Mouse (Mus musculus) ovary, postnatal 10 days (tissue): Measurements from ENCODE around the gene Sh3pxd2b.
A peak's percentile ranks its signal among the peaks of the same experiment; 100 is the strongest.

Experiments used
- DNase-seq: peaks from one replicate; pipeline ENCODE4 v3.0.0; 2022; ENCODE audit warnings: low spot score

Sh3pxd2b gene

GRCm38 (mm10) chr11:32435410-32436060 lies 87.9 kb downstream of the Sh3pxd2b start:
- DNase-seq: peak; percentile 31

- DNase-seq: no peak
Observed at GRCm38 (mm10) chr11:32442576-32442975, 95.0 kb downstream of the Sh3pxd2b start.

GRCm38 (mm10) chr11:32444266-32444665 lies 96.6 kb downstream of the Sh3pxd2b start:
- no peak for DNase-seq

GRCm38 (mm10) chr11:32445135-32445534 lies 97.5 kb downstream of the Sh3pxd2b start:
- DNase-seq: no peak

GRCm38 (mm10) chr11:32445637-32446226 lies 98.1 kb downstream of the Sh3pxd2b start:
- DNase-seq: no peak

DNA sequence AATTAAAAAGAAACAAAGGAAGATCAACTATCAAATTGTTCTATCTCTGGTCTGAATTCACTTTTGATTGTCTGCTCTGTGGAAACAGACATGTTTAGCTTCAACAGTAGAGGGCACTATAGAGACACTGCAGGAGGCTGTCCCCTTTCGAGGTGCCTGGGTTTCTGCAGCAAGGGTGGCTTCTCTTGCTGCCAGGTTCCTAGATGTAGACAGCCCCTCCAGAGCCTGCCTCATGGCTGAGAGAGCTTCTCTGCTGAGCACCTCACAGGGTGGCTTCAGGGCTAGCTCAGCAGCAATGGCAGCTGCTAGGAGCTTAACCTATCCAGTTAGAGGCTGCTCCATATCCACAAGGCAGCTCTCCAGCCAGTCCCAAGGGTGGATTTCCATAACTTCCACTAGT lies 102.6 kb downstream of the Sh3pxd2b start:
- no peak for DNase-seq

DNA sequence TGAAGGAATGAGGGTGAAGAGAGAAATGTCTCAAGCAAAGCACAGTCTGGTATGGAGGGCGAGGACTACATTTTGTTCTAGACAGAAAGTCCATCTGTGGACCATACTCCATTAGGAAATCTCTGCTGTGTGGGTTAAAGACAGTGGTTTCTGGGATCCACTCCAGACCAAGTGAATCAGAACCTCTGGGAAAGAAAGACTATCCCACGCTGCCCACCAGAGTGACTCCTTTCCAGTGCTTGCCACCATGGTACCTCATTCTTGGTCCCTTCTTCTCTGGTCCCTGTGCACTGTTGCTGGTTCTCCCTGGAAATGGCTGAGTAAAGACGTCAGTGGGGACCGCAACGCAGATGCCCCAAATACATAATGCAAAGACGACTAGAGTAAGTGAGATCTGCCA lies 103.7 kb downstream of the Sh3pxd2b start:
- DNase-seq: no peak

- DNase-seq: no peak
Observed at GRCm38 (mm10) chr11:32452745-32453144, 105.1 kb downstream of the Sh3pxd2b start.

DNA sequence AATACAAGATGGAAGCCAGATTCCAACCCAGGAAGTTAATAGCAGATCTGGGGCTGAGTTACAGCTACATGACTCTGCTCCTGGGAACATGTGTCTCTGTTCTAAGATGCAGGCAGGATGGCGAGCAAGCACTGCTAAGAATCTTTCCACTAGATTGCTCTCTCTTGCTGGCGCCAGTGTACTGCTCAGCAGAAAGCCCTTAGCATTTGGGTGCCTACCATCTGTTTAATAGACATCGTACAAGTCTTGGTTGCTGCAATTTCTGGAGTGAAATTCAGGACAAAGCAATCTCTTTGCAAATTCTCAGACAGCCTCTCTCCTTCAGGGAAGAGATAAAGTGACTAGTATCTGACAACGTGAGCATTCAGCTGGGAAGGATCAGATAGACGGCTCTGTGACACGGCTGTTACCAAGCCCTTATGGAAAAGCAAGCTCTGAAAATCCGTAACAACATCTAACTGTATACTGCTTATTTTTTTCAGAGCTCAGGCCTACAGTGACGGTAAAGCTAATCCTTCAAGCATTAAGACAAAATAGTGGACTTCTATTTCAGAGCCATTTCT lies 105.8 kb downstream of the Sh3pxd2b start:
- no peak for DNase-seq

GRCm38 (mm10) chr11:32454231-32454799 lies 106.7 kb downstream of the Sh3pxd2b start:
- no peak for DNase-seq

DNA sequence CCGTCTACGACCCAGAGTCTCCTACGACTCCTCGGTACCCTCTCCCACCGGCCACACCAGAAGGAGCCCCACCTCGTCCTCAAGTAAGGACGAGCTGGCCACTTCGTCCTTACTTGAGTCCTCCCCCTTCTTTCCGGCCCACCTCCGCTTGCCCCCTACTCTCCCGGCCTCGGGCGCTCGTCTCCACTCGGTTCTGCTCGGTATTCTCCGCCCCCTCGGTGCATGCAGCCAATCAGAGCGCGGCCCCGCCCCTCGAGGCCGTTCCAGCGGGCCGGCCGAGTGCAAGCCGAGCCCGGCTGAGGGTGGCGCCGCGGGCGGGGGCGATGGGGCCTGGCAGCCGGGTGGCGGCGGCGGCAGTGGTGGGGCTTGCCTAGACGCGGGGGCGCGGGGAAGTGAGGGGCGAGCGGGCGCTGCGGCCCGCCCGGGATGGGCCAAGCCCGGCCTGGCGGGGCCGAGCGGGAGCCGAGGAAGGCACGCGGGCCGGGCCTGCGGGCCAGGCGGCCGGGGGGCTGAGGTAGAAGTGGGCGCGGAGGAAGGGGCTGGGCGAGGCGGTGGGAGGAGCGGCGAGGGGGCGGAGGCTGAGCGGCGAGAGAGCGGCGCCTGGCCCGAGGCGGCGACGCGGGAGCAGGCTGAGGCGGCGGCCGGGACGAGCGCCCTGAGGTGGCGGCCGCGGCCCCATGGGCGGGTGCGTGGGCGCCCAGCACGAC lies 107.3 kb downstream of the Sh3pxd2b start, which contains the start of gene Ubtd2:
Gene Ubtd2, plus strand, starts transcription at position 571 of the 707 bp plus-strand sequence.
- peak; percentile 98 for DNase-seq

DNA sequence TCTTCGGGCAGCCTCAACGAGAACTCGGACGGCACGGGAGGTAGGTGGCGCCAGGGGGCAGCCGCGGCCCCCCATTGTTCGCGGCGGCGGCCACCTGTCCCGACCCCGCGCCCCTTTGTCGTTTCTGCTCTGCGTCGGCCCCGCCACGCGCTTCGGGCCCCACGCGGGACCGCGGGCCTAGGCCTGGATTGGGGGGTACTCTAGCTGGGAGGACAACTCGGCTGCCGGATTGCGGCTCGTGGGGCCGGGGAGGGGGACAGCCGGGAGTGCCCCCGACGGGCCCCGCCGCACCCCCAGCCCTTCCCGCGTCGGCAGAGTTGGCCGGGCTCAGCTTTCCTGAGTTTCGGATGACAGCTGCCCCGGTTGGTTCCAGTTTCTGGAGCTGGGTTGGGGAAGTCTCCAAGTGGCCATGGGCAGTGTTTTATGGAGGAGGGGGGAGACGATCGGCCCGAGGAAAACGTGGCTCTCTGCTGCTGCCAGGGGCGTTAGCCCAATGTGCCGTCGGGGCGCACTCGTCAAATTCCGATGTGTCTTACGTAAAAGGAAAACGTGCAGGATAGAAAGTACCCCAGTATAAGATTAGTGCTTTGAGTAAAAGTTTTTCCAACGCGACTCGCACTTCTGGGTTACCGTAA lies 108.0 kb downstream of the Sh3pxd2b start:
- peak; percentile 24 for DNase-seq

DNA sequence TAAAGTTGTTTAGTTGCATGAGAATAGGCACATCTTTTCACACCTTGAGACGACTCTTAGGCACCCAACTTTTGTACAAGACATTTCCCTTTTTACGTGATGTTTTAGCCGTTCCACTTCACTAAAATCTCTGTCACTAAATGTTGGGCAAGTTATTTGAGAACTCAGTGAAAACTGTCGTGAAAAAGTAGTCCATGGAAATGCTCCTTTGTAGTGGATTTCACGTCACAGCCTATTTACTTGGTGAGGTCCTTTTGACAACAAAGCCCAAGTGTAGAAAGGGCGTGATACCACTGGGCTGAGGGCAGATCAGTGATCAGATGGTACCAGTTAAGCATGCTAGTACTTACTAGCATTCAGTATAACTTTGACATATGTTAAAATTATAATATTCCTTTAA lies 108.7 kb downstream of the Sh3pxd2b start:
- no peak for DNase-seq

DNA sequence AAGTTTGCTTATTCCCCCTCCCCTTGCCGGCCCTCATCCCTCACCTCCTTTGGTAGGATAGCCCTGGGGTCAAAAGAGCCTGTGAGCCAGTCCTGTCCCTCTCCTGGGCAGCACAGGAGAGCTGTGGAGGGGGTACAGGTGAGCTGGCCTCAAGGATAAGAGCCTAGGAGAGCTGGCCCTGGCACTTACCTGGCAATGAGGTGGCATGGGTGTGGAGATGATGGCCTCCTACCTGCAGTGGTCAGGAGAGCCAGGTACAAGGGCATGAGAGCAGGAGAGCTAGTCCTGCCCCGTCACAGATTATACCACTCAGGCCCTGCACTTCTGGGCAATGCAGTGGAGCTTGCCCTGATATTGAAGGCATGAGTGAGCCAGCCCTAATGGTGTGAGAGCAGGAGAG lies 116.7 kb downstream of the Sh3pxd2b start:
- no peak for DNase-seq

- DNase-seq: no peak
Observed at GRCm38 (mm10) chr11:32471925-32472324, 124.3 kb downstream of the Sh3pxd2b start.

DNA sequence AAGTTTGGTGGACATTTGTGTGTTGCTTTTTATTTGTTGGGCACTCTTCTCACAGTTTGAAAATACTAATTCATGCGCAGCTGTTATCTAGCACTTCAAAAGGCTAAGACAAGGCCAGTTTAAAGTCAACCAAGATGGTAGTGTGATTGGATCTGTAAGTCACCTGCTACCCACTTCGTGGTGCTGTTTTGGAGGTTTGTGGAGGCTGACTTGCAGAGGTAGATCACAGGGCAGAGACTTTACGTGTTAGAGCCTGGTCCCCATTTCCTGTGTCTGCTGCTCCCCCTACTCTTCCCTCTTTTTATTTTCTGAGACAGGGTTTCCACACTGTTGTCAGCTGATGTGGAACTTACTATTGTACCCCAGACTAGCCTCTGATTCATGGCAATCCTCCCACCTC lies 127.1 kb downstream of the Sh3pxd2b start:
- no peak for DNase-seq

GRCm38 (mm10) chr11:32475487-32476236 lies 128.0 kb downstream of the Sh3pxd2b start:
- DNase-seq: no peak
